Mouse (Mus musculus): Measurements from ENCODE around the gene Samsn1. TPM values are rescaled to one million over a fixed set of nuclear protein-coding genes. Genes with fewer than 3 reads are reported as not detected.

The Samsn1 gene
- polyA plus RNA-seq, 1 experiment from 2014 or later = 4.5 TPM

- no peak overlapping the region for H3K27ac ChIP-seq (replicated peaks; ENCODE audit: low read depth, low read length)
- no peak overlapping the region for H3K9ac ChIP-seq (ENCODE audit: low read depth, low read length)
- H3K4me1 ChIP-seq (ENCODE audit: control insufficient read depth, insufficient read depth, low read length) = no peaks in the 10 kb centered on the region
- no peaks in the 10 kb centered on the region for H3K9me3 ChIP-seq (ENCODE audit: control insufficient read depth, low read length)
- no peak overlapping the region for H3K4me3 ChIP-seq (ENCODE audit: low read depth, low read length)
- WGBS = 85% methylated on average over 3 of the region's 3 CpGs
- no peaks in the 10 kb centered on the region for H3K36me3 ChIP-seq (ENCODE audit: control insufficient read depth, insufficient read depth, low read length)
- no peaks in the 10 kb centered on the region for H3K27me3 ChIP-seq (replicated peaks; ENCODE audit: control insufficient read depth, insufficient read depth, low read length)
- no peak for DNase-seq (ENCODE audit: low spot score)
- ATAC-seq (ENCODE audit: low read depth) = no peak
- no peak overlapping the region for H3K4me2 ChIP-seq (ENCODE audit: low read depth, low read length)
Observed at GRCm38 (mm10) chr16:75899885-75900620, 122.0 kb downstream of the Samsn1 start.

DNA sequence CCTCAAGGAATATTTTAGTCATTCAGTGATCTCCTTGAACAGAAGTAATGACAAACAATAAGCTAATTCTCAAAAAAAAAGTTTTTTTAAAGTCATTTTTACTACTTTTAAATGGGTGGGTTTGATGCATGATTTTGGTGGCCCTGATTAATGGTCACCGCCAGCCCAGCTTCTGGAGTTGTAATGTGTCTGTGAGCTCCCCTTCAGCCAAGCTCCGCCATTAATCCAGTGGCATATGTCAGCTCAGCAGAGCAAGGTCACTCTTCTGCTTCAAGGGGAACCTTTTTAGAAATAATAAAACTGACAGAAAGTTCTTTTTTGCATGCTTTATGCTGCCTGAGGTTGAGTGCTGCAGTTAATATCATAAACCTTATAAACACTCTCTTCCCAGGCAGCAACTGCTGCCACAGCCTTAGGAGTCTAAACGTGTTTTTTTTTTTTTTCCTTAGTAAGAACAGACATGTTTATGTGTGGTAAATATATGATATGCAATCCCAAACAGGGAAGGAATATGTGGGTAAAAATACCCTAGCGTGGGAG, 124.2 kb downstream of the Samsn1 start:
- 81% methylated on average over 4 of the region's 4 CpGs for WGBS

DNA sequence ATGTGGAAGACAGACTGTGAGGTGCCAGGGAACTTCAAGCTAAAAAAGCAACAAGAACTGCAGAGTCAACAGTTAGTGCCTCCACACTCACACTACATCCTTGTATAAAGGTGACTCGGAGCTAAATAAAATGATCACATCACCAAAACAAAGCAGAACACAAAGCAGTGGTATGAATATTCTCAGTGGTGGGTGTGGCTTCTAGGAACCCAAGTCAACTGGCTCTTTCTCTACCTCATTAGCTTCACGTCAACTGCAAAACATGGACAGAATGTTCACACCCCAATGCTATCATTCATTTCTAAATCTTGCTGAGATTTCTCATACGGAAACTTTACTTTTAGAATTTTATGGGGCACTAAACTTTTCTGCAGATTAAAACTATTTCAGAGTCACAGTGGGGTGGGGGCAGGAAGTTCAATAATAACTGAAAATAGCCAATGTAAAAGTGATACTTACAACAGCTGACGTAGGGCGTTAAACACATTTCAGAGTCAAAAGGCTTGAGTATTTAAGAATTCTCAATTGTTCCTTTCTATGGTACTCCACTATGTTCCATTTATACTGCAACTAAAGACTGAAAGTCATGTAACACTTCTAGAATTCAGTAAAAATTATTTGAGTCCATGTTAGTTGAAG, 127.7 kb downstream of the Samsn1 start:
- no peaks in the 10 kb centered on the region for H3K9me3 ChIP-seq (ENCODE audit: control insufficient read depth, low read length)
- H3K4me1 ChIP-seq (ENCODE audit: control insufficient read depth, insufficient read depth, low read length) = no peaks in the 10 kb centered on the region
- H3K4me2 ChIP-seq (ENCODE audit: low read depth, low read length) = no peak overlapping the region
- H3K27ac ChIP-seq (replicated peaks; ENCODE audit: low read depth, low read length) = no peak overlapping the region
- no peak for DNase-seq (ENCODE audit: low spot score)
- H3K4me3 ChIP-seq (ENCODE audit: low read depth, low read length) = no peak overlapping the region
- H3K36me3 ChIP-seq (ENCODE audit: control insufficient read depth, insufficient read depth, low read length) = no peaks in the 10 kb centered on the region
- H3K9ac ChIP-seq (ENCODE audit: low read depth, low read length) = no peak overlapping the region
- WGBS = 83% methylated on average over 5 of the region's 5 CpGs
- no peaks in the 10 kb centered on the region for H3K27me3 ChIP-seq (replicated peaks; ENCODE audit: control insufficient read depth, insufficient read depth, low read length)
- ATAC-seq (ENCODE audit: low read depth) = no peak

More for the DNA sequence above, 124.2 kb downstream of the Samsn1 start:
- ATAC-seq (ENCODE audit: low read depth) (no peak), DNase-seq (ENCODE audit: low spot score) (no peak)
- no peaks in the 10 kb centered on the region for H3K27me3 ChIP-seq (replicated peaks; ENCODE audit: control insufficient read depth, insufficient read depth, low read length)
- no peaks in the 10 kb centered on the region for H3K4me1 ChIP-seq (ENCODE audit: control insufficient read depth, insufficient read depth, low read length)
- H3K9ac ChIP-seq (ENCODE audit: low read depth, low read length) = no peak overlapping the region
- no peak overlapping the region for H3K4me3 ChIP-seq (ENCODE audit: low read depth, low read length)
- no peaks in the 10 kb centered on the region for H3K9me3 ChIP-seq (ENCODE audit: control insufficient read depth, low read length)
- H3K4me2 ChIP-seq (ENCODE audit: low read depth, low read length) = no peak overlapping the region
- H3K27ac ChIP-seq (replicated peaks; ENCODE audit: low read depth, low read length) = no peak overlapping the region
- H3K36me3 ChIP-seq (ENCODE audit: control insufficient read depth, insufficient read depth, low read length) = no peaks in the 10 kb centered on the region

- H3K9me3 ChIP-seq (ENCODE audit: control insufficient read depth, low read length) = no peaks in the 10 kb centered on the region
- H3K4me1 ChIP-seq (ENCODE audit: control insufficient read depth, insufficient read depth, low read length) = no peaks in the 10 kb centered on the region
- H3K4me2 ChIP-seq (ENCODE audit: low read depth, low read length) = no peak overlapping the region
- no peaks in the 10 kb centered on the region for H3K27me3 ChIP-seq (replicated peaks; ENCODE audit: control insufficient read depth, insufficient read depth, low read length)
- H3K36me3 ChIP-seq (ENCODE audit: control insufficient read depth, insufficient read depth, low read length) = no peaks in the 10 kb centered on the region
- ATAC-seq (ENCODE audit: low read depth) (no peak), DNase-seq (ENCODE audit: low spot score) (no peak)
- H3K4me3 ChIP-seq (ENCODE audit: low read depth, low read length) = no peak overlapping the region
- H3K9ac ChIP-seq (ENCODE audit: low read depth, low read length) = no peak overlapping the region
- H3K27ac ChIP-seq (replicated peaks; ENCODE audit: low read depth, low read length) = no peak overlapping the region
- 85% methylated on average over 1 of the region's 1 CpGs for WGBS
Observed at GRCm38 (mm10) chr16:75893470-75893869, 128.6 kb downstream of the Samsn1 start.

- H3K4me1 ChIP-seq (ENCODE audit: control insufficient read depth, insufficient read depth, low read length) = no peaks in the 10 kb centered on the region
- no peak for ATAC-seq (ENCODE audit: low read depth)
Observed at GRCm38 (mm10) chr16:75889081-75889646, 132.9 kb downstream of the Samsn1 start.

GRCm38 (mm10) chr16:75887203-75887602, 134.9 kb downstream of the Samsn1 start:
- no peaks in the 10 kb centered on the region for H3K27me3 ChIP-seq (replicated peaks; ENCODE audit: control insufficient read depth, insufficient read depth, low read length)
- ATAC-seq (ENCODE audit: low read depth) (no peak), DNase-seq (ENCODE audit: low spot score) (no peak)
- no peak overlapping the region for H3K9ac ChIP-seq (ENCODE audit: low read depth, low read length)
- no peaks in the 10 kb centered on the region for H3K36me3 ChIP-seq (ENCODE audit: control insufficient read depth, insufficient read depth, low read length)
- no peak overlapping the region for H3K27ac ChIP-seq (replicated peaks; ENCODE audit: low read depth, low read length)
- H3K4me2 ChIP-seq (ENCODE audit: low read depth, low read length) = no peak overlapping the region
- no peaks in the 10 kb centered on the region for H3K4me1 ChIP-seq (ENCODE audit: control insufficient read depth, insufficient read depth, low read length)
- H3K9me3 ChIP-seq (ENCODE audit: control insufficient read depth, low read length) = no peaks in the 10 kb centered on the region
- H3K4me3 ChIP-seq (ENCODE audit: low read depth, low read length) = no peak overlapping the region
- WGBS = 80% methylated on average over 6 of the region's 6 CpGs

More at GRCm38 (mm10) chr16:75889081-75889646, 132.9 kb downstream of the Samsn1 start:
- H3K9me3 ChIP-seq (ENCODE audit: control insufficient read depth, low read length) = no peaks in the 10 kb centered on the region
- H3K4me3 ChIP-seq (ENCODE audit: low read depth, low read length) = no peak overlapping the region
- no peak overlapping the region for H3K27ac ChIP-seq (replicated peaks; ENCODE audit: low read depth, low read length)
- no peak overlapping the region for H3K4me2 ChIP-seq (ENCODE audit: low read depth, low read length)
- H3K9ac ChIP-seq (ENCODE audit: low read depth, low read length) = no peak overlapping the region
- no peak for DNase-seq (ENCODE audit: low spot score)
- no peaks in the 10 kb centered on the region for H3K36me3 ChIP-seq (ENCODE audit: control insufficient read depth, insufficient read depth, low read length)
- H3K27me3 ChIP-seq (replicated peaks; ENCODE audit: control insufficient read depth, insufficient read depth, low read length) = no peaks in the 10 kb centered on the region
- 63% methylated on average over 6 of the region's 6 CpGs for WGBS

DNA sequence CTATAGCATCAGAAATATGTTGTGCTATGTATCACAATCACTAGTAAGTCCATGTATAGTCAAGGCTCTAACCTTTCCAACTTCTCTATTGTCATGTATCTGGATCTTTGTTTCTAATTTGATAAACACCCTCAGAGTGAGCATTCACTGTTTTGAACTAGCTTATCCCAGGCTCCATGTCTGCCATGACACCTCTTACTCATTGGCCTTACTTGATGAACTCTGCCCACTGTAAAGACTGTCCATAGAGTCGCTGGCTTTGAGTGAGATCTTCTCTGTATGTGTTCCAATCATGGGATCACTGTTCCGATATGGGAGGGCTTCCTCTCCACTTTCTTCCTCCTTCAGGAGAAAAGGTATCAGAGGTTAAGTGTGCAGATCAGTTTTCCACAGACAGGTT, 143.2 kb downstream of the Samsn1 start:
- H3K36me3 ChIP-seq (ENCODE audit: control insufficient read depth, insufficient read depth, low read length) = no peaks in the 10 kb centered on the region
- WGBS = 89% methylated on average over 2 of the region's 2 CpGs
- no peaks in the 10 kb centered on the region for H3K27me3 ChIP-seq (replicated peaks; ENCODE audit: control insufficient read depth, insufficient read depth, low read length)
- H3K9ac ChIP-seq (ENCODE audit: low read depth, low read length) = no peak overlapping the region
- no peak overlapping the region for H3K4me2 ChIP-seq (ENCODE audit: low read depth, low read length)
- H3K9me3 ChIP-seq (ENCODE audit: control insufficient read depth, low read length) = no peaks in the 10 kb centered on the region
- H3K27ac ChIP-seq (replicated peaks; ENCODE audit: low read depth, low read length) = no peak overlapping the region
- no peak for ATAC-seq (ENCODE audit: low read depth)
- DNase-seq (ENCODE audit: low spot score) = no peak
- no peak overlapping the region for H3K4me3 ChIP-seq (ENCODE audit: low read depth, low read length)
- peaks cover 3% of the 10 kb centered on the region; the same call in 1 of the 2 replicates for H3K4me1 ChIP-seq (ENCODE audit: control insufficient read depth, insufficient read depth, low read length)

DNA sequence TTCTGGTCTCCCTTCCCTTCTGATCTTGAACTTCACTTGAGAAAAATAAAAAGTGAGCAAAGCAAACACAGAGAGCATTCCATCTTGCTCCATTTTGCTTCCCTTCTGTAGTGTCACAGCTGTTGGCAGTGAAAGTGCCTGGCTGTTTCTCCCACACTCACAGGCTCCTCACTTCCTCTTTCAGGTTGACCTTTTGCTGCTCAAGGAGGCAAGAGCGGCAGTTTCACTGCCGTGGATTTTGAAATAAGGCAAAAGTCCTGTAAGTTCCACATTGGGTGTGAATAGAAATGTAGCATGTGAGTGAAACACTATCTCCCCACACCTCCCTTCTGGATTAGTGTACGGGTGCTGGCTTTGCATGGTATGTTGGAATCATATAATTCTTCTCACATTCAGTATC, 144.9 kb downstream of the Samsn1 start:
- no peak overlapping the region for H3K4me3 ChIP-seq (ENCODE audit: low read depth, low read length)
- H3K9ac ChIP-seq (ENCODE audit: low read depth, low read length) = no peak overlapping the region
- no peak for ATAC-seq (ENCODE audit: low read depth)
- H3K27me3 ChIP-seq (replicated peaks; ENCODE audit: control insufficient read depth, insufficient read depth, low read length) = no peaks in the 10 kb centered on the region
- H3K36me3 ChIP-seq (ENCODE audit: control insufficient read depth, insufficient read depth, low read length) = no peaks in the 10 kb centered on the region
- H3K9me3 ChIP-seq (ENCODE audit: control insufficient read depth, low read length) = no peaks in the 10 kb centered on the region
- 29% methylated on average over 3 of the region's 3 CpGs for WGBS
- peaks cover 3% of the 10 kb centered on the region; the same call in 1 of the 2 replicates for H3K4me1 ChIP-seq (ENCODE audit: control insufficient read depth, insufficient read depth, low read length)
- no peak overlapping the region for H3K4me2 ChIP-seq (ENCODE audit: low read depth, low read length)
- H3K27ac ChIP-seq (replicated peaks; ENCODE audit: low read depth, low read length) = no peak overlapping the region
- DNase-seq (ENCODE audit: low spot score) = no peak

All from embryonic facial prominence, embryonic 14.5 days (tissue).